Mouse (Mus musculus): Measurements from ENCODE around the gene Cchcr1. TPM values are rescaled to one million over a fixed set of nuclear protein-coding genes. Genes with fewer than 3 reads are reported as not detected.

The Cchcr1 gene
- polyA plus RNA-seq, 1 experiment from 2014 or later, result 22.1 TPM

DNA sequence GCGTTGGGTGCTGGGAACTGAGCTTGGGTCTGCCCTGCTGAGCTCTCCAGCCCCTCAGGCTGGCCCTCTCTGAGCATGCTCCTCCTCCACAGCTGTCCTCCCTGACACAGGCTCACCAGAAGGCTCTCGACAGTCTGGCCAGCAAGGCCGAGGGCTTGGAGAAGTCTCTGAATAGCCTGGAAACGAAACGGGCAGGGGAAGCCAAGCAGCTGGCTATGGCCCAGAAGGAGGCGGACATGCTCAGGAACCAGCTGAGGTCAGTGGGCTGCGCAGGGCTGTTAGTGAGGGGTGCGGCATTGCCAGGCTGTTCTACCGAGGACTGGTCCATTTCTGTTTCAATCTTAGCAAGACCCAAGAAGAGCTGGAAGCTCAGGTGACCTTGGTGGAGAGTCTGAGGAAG, 7.5 kb downstream of the Cchcr1 start:
- WGBS, result 87% methylated on average over 9 of the region's 9 CpGs
- H3K36me3 ChIP-seq, result peaks cover 82% of the 10 kb centered on the region
- H3K4me2 ChIP-seq (replicated peaks), result no peak overlapping the region

DNA sequence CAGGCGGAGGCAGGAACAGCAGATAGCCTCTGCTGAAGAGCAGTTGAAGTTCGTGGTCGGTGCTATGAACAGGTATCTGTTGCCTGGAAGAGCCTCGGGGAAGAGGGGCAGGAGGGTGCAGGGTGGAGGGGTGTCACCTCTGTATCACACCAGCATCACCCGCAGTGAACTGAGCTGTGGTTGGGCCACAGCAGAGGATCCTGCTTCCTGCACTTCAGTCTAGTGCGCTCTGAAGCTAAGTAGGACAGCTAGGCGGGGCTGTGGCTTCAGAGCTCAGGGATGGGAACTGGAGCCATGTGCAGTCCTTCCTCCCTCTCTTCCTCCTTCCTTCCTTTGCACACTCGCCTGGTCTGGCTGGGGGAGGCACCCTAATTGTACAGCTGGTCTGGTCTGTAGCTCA, 9.7 kb downstream of the Cchcr1 start:
- no peak overlapping the region for H3K27ac ChIP-seq
- H3K27me3 ChIP-seq, result no peaks in the 10 kb centered on the region
- H3K4me3 ChIP-seq, result no peak overlapping the region
- no peak overlapping the region for H3K4me2 ChIP-seq (replicated peaks)
- no peaks in the 10 kb centered on the region for H3K9me3 ChIP-seq
- 68% methylated on average over 8 of the region's 8 CpGs for WGBS
- no peaks in the 10 kb centered on the region for H3K4me1 ChIP-seq
- H3K9ac ChIP-seq, result no peak overlapping the region
- peaks cover 87% of the 10 kb centered on the region for H3K36me3 ChIP-seq
- ATAC-seq (ENCODE audit: low FRiP score, low read depth), result no peak

More for the DNA sequence above, 7.5 kb downstream of the Cchcr1 start:
- H3K9ac ChIP-seq, result no peak overlapping the region
- H3K27ac ChIP-seq, result no peak overlapping the region
- no peaks in the 10 kb centered on the region for H3K4me1 ChIP-seq
- H3K27me3 ChIP-seq, result no peaks in the 10 kb centered on the region
- no peaks in the 10 kb centered on the region for H3K9me3 ChIP-seq
- no peak overlapping the region for H3K4me3 ChIP-seq
- no peak for ATAC-seq (ENCODE audit: low FRiP score, low read depth)

DNA sequence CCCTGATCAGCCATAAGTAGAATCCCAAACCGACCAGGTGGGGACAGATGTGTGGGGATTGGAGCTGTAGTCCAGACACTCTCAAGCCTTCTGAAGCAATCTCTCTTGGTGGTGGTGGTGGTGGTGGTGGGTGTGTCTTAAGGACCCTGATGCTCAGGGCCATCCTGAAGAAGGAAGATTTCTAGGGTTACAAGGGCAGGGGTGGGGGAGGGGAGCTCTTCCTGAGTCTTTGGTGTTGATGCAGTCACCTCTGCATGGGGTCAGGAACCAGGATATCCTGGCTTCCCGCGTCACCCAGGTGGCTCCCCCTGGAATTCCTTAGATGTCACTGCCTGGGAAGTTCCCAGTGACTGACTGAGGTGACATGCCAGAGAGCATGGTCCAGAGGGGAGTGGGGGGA, 15.5 kb downstream of the Cchcr1 start:
- Histone ChIP-seq H3K4me2 (replicated peaks) (no peak overlapping the region), H3K9ac (no peak overlapping the region), H3K4me1 (no peaks in the 10 kb centered on the region), H3K27ac (no peak overlapping the region), H3K4me3 (no peak overlapping the region), H3K27me3 (no peaks in the 10 kb centered on the region; the same call in 1 of the 2 replicates), H3K36me3 (peaks cover 35% of the 10 kb centered on the region), H3K9me3 (no peaks in the 10 kb centered on the region)
- ATAC-seq (ENCODE audit: low FRiP score, low read depth), result no peak
- 10% methylated on average over 3 of the region's 3 CpGs for WGBS

DNA sequence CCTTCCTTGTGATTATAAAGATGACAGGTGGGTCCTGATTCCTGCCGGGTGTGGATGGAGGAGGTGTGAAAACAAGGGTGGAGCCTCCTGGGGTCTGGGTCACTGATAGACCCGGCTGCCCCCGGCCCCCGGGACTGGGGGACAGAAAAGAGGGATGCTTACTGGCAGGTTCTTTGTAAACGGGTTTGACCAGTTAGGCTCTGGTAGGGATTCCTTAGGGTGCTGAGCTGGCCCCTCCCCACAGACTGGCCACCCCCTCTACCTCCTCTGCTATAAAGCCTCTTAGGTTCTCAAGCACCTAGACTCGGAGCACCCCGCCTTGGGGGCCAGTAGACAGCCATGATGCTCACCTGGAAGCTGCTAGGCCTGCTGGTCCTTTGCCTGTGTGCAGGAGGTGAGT, 16.0 kb downstream of the Cchcr1 start, which contains the start of gene Psors1c2:
Gene Psors1c2 (plus strand): TSS at position 301 of the 400 bp plus-strand sequence.
- H3K4me1 ChIP-seq, result no peaks in the 10 kb centered on the region
- H3K4me3 ChIP-seq, result no peak within 1 kb of the TSS
- no peak within 1 kb of the TSS for H3K9ac ChIP-seq
- H3K4me2 ChIP-seq (replicated peaks), result no peak within 1 kb of the TSS
- H3K27ac ChIP-seq, result no peak within 1 kb of the TSS
- ATAC-seq (ENCODE audit: low FRiP score, low read depth), result no peak
- H3K9me3 ChIP-seq, result no peaks in the 10 kb centered on the region
- H3K27me3 ChIP-seq, result no peaks in the 10 kb centered on the region; the same call in 1 of the 2 replicates
- WGBS, result 21% methylated on average over 7 of the region's 7 CpGs
- peaks cover 30% of the 10 kb centered on the region for H3K36me3 ChIP-seq

DNA sequence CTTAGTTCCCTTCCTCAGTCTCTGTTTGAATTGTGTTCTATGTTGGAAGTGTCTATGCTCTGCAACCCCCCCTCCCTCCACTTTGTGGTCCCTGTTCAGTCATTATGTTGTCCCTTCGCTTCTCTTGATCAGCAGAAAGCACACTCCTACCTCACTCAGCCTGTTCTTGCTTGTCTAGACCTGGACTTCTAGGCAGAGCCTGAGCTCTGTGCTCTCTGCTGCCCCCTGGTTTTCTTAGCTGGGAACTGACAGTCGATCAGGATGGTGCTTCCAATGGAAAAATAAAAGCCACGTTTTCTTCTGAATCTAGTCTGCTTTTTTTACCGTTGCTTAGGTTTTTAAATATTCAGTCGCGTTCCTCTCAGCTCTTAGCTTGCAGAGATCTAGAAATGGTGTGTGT, 17.4 kb downstream of the Cchcr1 start:
- Histone ChIP-seq H3K27me3 (no peaks in the 10 kb centered on the region; the same call in 1 of the 2 replicates), H3K4me2 (replicated peaks) (no peak overlapping the region), H3K9ac (no peak overlapping the region), H3K36me3 (peaks cover 15% of the 10 kb centered on the region), H3K27ac (no peak overlapping the region), H3K4me3 (no peak overlapping the region), H3K4me1 (no peaks in the 10 kb centered on the region), H3K9me3 (no peaks in the 10 kb centered on the region)
- peak; percentile 64 for ATAC-seq (ENCODE audit: low FRiP score, low read depth)
- 8% methylated on average over 6 of the region's 6 CpGs for WGBS

DNA sequence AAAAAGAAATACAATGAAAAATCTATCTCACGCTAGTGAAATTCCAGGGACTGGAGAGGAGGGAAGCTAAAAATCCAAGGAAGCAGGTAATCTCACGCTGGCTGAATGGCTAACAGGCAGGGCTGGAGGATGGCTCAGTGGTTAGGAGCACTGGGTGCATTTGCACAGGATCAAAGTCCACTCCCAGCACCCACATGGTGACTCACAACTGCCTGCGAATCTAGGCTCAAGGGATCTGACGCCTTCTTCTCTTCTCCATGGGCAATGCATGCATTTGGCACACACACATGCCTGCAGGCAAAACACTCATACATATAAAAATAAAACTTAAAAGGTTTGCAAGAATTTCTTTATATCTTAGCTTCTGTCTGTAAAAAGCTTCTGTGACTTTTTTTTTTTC, 20.5 kb downstream of the Cchcr1 start:
- ATAC-seq (ENCODE audit: low FRiP score, low read depth), result no peak
- WGBS, result 79% methylated on average over 4 of the region's 4 CpGs

DNA sequence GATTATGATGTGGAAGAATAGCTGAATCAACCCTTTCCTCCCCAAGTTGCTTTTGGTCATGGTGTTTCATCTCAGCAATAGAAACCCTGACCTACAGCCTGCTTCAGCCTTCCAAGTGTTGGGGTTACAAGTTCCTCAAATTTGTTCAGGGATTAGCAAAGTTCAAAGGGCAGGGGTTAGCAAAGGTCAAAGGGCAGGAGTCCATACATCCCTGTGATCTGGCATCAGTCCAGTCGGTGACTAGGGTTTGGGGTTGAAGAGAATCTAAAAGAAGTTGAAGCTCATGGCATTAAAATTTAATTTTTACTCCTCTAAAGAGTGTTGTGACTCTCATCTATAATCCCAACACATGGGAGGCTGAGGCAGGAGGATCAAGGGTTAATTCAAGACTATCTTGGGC, 21.6 kb downstream of the Cchcr1 start:
- Histone ChIP-seq H3K4me2 (replicated peaks) (no peak overlapping the region), H3K27ac (no peak overlapping the region), H3K4me1 (no peaks in the 10 kb centered on the region), H3K9me3 (no peaks in the 10 kb centered on the region), H3K4me3 (no peak overlapping the region), H3K27me3 (no peaks in the 10 kb centered on the region; the same call in 1 of the 2 replicates), H3K36me3 (no peaks in the 10 kb centered on the region), H3K9ac (no peak overlapping the region)
- ATAC-seq (ENCODE audit: low FRiP score, low read depth), result no peak
- 78% methylated on average over 1 of the region's 1 CpGs for WGBS

More for the DNA sequence above, 20.5 kb downstream of the Cchcr1 start:
- Histone ChIP-seq H3K4me3 (no peak overlapping the region), H3K27ac (no peak overlapping the region), H3K9me3 (no peaks in the 10 kb centered on the region), H3K4me1 (no peaks in the 10 kb centered on the region), H3K27me3 (no peaks in the 10 kb centered on the region; the same call in 1 of the 2 replicates), H3K36me3 (no peaks in the 10 kb centered on the region), H3K9ac (no peak overlapping the region), H3K4me2 (replicated peaks) (no peak overlapping the region)

DNA sequence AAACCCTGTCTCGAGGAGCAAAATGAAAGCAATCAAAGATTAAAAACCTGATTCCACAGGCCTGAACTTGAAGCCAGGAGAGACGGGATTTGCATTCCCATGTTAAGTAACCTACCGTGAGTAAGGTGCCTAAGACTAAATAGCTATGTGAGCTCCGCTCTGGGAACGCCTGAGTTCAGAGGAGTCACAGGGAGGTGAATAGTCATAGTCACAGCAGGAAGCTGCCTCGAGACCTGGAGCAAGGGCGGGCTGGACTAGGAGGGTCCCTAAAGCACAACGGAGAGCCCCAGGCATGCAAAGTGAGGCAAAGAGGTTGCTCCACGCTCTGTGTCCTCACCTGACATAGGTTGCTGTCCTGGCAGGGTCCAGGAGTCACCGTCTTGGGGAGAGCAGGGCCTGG, 22.6 kb downstream of the Cchcr1 start:
- no peak for ATAC-seq (ENCODE audit: low FRiP score, low read depth)
- 53% methylated on average over 10 of the region's 10 CpGs for WGBS
- H3K27me3 ChIP-seq, result no peaks in the 10 kb centered on the region
- no peak overlapping the region for H3K4me2 ChIP-seq (replicated peaks)
- H3K4me1 ChIP-seq, result no peaks in the 10 kb centered on the region
- H3K27ac ChIP-seq, result no peak overlapping the region
- no peak overlapping the region for H3K9ac ChIP-seq
- H3K4me3 ChIP-seq, result no peak overlapping the region
- H3K9me3 ChIP-seq, result no peaks in the 10 kb centered on the region
- H3K36me3 ChIP-seq, result no peaks in the 10 kb centered on the region

DNA sequence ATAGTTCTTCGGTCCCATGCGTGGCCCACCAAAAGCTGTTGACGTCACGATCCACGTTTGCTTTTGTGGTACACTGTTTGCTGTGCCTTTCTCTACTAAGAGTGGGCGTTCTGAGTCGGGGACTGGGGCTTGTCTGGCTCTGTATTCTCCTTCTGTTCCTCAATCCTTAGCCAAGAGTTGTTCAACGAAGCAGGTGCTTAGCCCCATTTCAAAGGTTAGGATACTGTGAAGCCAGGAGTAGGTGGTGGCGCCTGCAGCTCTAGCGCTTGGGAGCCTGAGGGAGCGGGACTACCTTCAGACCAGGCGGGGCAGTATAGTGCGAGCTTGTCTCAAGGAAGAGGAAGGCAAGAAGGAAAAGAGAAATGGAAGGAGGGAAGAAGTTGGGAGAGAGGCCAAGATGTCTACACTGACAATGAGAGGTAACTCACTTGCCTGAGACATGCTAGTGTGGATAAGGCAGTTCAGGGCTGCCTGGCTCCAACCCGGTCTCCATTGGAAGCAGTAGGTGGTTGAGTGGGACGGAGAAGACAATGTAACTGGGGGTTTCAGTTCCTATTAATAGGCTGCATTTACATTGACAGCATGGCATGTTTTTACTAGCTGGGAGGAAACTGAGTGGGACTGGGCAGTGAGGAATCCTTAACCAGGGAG, 26.0 kb downstream of the Cchcr1 start:
- H3K27ac ChIP-seq, result no peak overlapping the region
- no peak overlapping the region for H3K4me3 ChIP-seq
- H3K9me3 ChIP-seq, result no peaks in the 10 kb centered on the region
- no peaks in the 10 kb centered on the region for H3K27me3 ChIP-seq
- H3K4me2 ChIP-seq (replicated peaks), result no peak overlapping the region
- H3K9ac ChIP-seq, result no peak overlapping the region
- no peaks in the 10 kb centered on the region for H3K36me3 ChIP-seq
- peaks cover 5% of the 10 kb centered on the region; the same call in 1 of the 2 replicates for H3K4me1 ChIP-seq
- WGBS, result 81% methylated on average over 15 of the region's 15 CpGs
- ATAC-seq (ENCODE audit: low FRiP score, low read depth), result no peak

DNA sequence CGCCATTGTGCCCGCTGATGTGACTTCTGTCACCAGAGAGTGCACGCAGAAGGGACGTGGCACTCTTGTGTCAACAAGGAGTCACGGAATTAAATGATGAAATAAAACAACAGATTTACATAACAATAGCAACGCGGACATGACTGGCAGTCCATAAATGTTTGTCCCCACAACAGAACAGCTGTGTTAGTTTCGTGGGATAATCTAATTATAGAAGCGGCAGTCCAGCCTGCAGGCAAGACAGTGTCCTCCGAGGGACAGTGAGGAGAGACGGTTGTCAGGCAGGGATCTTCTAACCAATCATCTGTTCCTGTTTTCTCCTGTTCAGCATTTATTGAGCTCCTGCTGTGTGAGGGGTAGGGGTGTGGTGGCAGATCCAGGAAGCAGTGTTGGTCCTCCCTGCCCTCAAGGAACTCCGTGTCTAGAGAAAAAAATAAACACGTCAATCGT, 26.5 kb downstream of the Cchcr1 start:
- H3K9ac ChIP-seq, result no peak overlapping the region
- no peaks in the 10 kb centered on the region for H3K36me3 ChIP-seq
- peaks cover 5% of the 10 kb centered on the region; the same call in 1 of the 2 replicates for H3K4me1 ChIP-seq
- H3K4me3 ChIP-seq, result no peak overlapping the region
- 59% methylated on average over 14 of the region's 14 CpGs for WGBS
- no peak overlapping the region for H3K4me2 ChIP-seq (replicated peaks)
- no peak for ATAC-seq (ENCODE audit: low FRiP score, low read depth)
- no peaks in the 10 kb centered on the region for H3K9me3 ChIP-seq
- H3K27me3 ChIP-seq, result no peaks in the 10 kb centered on the region
- no peak overlapping the region for H3K27ac ChIP-seq

DNA sequence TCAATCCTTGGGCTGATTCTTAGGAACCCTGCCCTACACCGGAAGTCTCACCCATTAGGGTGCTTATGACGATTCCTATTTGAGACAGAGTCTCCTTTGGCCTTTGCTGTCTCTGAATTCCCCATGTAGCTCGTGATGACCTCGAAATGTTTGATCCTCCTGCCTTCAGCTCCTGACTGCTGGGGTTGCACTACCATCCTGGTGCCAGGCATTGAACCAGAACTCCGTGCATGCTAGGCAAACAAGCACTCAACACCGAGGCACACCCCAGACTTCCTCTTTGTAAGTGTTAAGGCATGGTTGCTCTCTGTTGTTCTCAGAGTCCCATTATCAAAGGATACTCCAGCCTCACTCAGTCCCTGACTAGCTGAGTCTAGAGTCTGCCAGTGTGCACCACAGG, 27.1 kb downstream of the Cchcr1 start:
- Histone ChIP-seq H3K4me2 (replicated peaks) (no peak overlapping the region), H3K9me3 (no peaks in the 10 kb centered on the region), H3K4me3 (no peak overlapping the region), H3K27me3 (no peaks in the 10 kb centered on the region), H3K27ac (no peak overlapping the region), H3K4me1 (peaks cover 5% of the 10 kb centered on the region; the same call in 1 of the 2 replicates), H3K9ac (no peak overlapping the region), H3K36me3 (no peaks in the 10 kb centered on the region)
- WGBS, result 85% methylated on average over 6 of the region's 6 CpGs
- ATAC-seq (ENCODE audit: low FRiP score, low read depth), result no peak

DNA sequence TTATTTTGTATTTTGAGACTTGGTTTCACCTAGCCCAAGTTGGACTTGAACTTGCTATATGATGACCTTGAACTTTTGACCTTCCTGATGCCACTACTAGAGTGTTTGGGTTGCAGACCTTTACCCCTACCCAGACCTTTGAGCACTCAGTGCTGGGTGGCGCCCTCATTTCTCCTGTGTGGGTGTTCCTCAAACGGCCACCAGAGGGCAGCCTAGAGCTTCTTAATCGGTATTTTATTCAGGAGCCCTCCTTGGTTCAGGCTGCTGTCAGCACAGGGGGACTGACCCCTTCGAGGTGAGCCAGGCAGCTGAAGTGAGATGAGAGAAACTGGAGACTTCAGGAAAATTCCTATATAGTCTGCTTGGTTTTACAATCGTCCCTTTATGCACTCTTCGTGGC, 27.8 kb downstream of the Cchcr1 start:
- Histone ChIP-seq H3K9me3 (no peaks in the 10 kb centered on the region), H3K4me1 (peaks cover 5% of the 10 kb centered on the region; the same call in 1 of the 2 replicates), H3K4me2 (replicated peaks) (no peak overlapping the region), H3K9ac (no peak overlapping the region), H3K36me3 (no peaks in the 10 kb centered on the region), H3K27me3 (no peaks in the 10 kb centered on the region), H3K4me3 (no peak overlapping the region), H3K27ac (no peak overlapping the region)
- WGBS, result 31% methylated on average over 6 of the region's 6 CpGs
- ATAC-seq (ENCODE audit: low FRiP score, low read depth), result peak; percentile 46; the same call in 1 of the 2 replicates

DNA sequence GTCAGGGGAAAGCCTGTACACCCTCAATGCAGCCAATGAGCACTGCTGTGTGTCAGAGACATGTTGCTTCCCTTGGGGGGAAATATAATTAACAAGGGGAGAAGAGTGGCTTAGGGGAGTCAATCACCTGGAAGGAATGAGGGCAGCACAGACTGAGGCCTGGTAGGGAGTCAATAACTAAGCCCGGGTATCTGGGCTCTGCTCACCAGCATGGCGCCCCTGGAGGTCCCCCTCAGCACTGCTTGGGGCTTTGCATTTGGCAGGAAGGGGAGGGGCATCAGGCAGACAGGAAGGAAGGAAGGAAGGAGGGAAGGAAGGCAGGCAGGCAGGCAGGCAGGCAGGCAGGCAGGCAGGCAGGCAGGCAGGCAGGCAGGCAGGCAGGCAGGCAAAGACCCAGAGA, 30.6 kb downstream of the Cchcr1 start:
- H3K9ac ChIP-seq, result no peak overlapping the region
- H3K27me3 ChIP-seq, result no peaks in the 10 kb centered on the region
- no peaks in the 10 kb centered on the region for H3K9me3 ChIP-seq
- no peak for ATAC-seq (ENCODE audit: low FRiP score, low read depth)
- no peak overlapping the region for H3K4me2 ChIP-seq (replicated peaks)
- no peaks in the 10 kb centered on the region for H3K36me3 ChIP-seq
- no peak overlapping the region for H3K27ac ChIP-seq
- WGBS, result 51% methylated on average over 2 of the region's 2 CpGs
- no peak overlapping the region for H3K4me3 ChIP-seq
- H3K4me1 ChIP-seq, result peaks cover 5% of the 10 kb centered on the region; the same call in 1 of the 2 replicates

Measured in limb, embryonic 13.5 days (tissue).